Mouse (Mus musculus) brain, adult 2 months (tissue): ENCODE data around the gene Cxxc4.
"Not testable (repeated sequence)": the region's sequence is repeated elsewhere in the genome, so short reads cannot be mapped to it uniquely, and the experiment has no call there.

Experiments used
- DNase-seq: peaks from one replicate; pipeline ENCODE4 v3.0.0; 2011; ENCODE audit warnings: low read depth, low spot score

The Cxxc4 gene

GRCm38 (mm10) chr3:134236414-134237112, at the start of gene Cxxc4:
Gene Cxxc4, plus strand, starts transcription at chr3:134236484.
- DNase-seq: no peak

- peak; percentile 17 for DNase-seq
Observed at GRCm38 (mm10) chr3:134188979-134189946, 47.0 kb upstream of the Cxxc4 start.

- DNase-seq: peak; percentile 17
Observed at GRCm38 (mm10) chr3:134190046-134190445, 46.2 kb upstream of the Cxxc4 start.

DNA sequence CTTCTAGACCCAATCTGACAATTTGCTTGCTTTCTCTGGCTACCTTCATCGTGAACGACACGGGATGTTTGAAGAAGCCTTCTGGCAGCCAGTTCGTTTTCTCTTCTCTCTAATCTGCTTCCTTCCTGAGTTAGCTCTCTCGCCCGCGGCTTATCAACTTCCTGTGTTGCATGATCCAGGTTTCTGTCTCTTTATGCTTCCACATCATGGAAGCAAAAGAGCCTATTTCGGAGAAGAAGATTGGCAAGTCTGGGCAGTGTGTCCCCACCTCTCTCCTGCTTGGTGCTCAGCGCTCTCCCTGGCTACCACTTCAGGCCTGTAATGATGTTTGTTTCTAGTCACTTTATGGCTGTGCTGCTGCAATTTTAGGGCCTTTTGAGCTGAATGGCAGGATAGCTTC, 36.4 kb upstream of the Cxxc4 start:
- DNase-seq: no peak

GRCm38 (mm10) chr3:134206624-134207023, 29.7 kb upstream of the Cxxc4 start:
- peak; percentile 72 for DNase-seq

DNA sequence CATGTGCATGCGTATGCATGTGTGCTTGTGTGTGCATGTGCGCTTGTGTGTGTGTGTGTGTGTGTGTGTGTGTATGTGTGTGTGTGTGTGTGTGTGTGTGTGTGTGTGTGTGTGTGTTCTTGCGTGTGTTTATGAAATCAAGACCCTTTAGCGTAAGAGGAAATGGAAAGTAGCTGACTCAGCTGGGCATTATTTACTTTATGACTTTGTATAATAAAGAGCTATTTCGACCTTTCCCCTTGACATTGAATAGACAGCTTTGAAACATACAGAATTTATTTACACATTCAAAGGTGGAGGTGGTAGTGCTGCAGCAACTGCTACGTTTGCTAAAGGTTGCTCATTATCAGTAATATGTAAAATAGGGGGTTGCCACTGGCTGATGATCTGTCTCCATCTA, 25.3 kb upstream of the Cxxc4 start:
- no peak for DNase-seq

DNA sequence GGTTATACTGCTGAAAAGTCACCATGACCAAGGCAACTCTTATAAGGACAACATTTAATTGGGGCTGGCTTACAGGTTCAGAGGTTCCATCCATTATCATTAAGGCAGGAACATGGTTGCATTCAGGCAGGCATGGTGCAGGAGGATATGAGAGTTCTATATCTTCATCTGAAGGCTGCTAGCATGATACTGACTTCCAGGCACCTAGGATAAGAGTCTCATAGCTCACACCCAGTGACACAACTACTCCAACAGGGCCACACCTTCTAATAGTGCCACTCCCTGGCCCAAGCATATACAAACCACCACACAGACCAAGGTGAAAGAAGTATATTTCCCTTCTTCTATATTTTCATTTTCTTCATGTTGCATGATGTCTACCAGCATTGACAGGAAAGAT, 16.4 kb upstream of the Cxxc4 start:
- not testable (repeated sequence) for DNase-seq

DNA sequence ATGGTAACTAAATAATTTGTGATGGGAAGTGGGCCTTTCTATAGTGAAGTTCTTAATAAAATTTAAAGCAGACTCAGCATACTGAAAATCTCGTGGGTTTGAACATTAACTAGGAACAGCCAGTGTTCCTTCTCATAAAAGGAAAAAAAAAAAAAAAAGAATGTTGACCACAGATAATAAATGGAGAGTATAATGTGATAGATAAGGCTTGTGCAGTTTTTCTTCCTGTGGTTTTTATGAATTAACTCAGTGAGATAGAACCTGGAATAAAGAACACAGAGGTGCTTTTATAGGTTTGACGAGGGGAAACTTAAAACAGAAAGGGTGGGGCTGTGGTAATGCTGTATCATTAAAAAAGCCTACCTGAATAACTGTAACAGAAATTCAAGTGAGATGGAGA, 15.3 kb upstream of the Cxxc4 start:
- no peak for DNase-seq

- DNase-seq: no peak
Observed at GRCm38 (mm10) chr3:134222593-134222992, 13.7 kb upstream of the Cxxc4 start.

DNA sequence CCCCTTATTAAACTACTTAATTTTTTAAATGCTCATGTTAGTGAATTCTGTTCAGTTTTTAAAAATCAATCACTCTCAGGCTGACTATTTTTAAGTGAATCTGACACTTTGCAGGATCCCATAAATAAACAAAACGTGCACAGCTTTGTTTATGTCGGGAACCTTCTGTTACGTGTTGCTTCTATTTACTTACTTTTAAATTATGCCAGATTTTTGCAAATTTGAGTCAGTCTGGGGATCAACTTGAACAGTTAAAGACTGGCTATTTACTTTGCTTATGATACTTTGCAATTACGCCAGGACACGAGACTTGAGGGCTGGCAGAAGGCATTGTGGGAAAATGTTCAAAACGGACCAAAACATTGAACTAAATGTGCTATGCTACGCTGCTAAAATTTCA, 12.3 kb upstream of the Cxxc4 start:
- no peak for DNase-seq

DNA sequence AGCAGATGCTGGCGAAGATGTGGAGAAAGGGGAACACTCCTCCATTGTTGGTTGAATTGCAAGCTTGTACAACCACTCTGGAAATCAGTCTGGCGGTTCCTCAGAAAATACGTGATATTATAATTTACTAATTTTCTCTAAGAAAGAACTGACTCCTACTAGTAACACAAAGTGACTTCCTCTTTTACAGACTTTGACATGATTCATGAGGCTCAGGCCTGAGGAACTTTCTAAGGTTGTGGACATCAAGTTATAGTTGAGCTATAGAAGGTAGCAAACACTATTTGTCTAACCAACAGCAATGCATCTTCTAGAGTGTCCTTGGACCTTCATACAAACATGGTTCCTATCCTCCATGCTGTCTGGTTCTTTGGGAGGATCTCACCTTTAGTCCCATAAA, 10.4 kb upstream of the Cxxc4 start:
- DNase-seq: no peak

- DNase-seq: no peak
Observed at GRCm38 (mm10) chr3:134232753-134233152, 3.5 kb upstream of the Cxxc4 start.

DNA sequence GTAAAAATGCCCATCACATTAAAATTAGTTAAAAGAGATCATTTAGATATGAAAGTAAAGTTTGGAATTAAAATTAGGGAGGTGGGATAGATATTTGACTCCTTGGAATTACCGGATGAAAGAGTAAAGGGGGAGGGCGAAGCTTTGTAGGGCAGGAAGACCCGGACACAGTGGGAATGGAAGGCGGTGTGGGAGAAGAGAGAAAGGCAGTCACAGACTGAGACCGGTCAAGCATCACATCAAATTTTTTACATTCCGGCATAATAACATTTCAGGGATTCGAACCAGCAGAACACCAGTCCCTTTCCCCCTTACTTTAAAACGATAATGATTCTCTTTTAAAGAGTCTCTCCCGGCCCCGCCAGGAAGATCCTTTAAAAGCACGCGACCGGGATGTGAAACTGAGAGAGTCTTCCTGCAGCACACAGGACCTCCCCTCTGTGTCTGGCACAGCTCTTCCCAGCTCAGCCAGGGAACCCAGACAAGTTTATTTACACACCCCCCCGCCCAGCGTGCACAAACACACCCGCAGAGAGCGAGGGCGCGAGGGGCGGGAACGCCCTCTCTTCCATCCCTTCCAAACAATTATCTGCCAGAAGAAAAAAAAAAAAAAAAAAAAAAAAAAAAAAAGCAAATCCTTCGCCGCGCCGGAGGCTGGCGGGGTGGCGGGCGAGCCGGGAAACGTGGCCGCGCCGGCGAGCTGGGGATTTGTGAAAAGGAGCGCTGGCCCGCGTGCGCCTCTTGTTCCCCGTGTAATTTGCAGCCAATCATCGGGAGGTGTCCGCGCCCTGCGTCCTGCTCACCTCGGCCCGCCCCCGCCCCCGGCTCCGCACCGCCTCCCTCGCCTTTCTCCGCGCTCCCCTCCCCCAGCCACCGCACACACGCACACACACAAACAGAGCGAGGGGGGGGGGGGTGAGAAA, 532 bp upstream of the Cxxc4 start:
- peak; percentile 96 for DNase-seq

- DNase-seq: peak; percentile 29
Observed at GRCm38 (mm10) chr3:134237113-134237805, 975 bp downstream of the Cxxc4 start.

DNA sequence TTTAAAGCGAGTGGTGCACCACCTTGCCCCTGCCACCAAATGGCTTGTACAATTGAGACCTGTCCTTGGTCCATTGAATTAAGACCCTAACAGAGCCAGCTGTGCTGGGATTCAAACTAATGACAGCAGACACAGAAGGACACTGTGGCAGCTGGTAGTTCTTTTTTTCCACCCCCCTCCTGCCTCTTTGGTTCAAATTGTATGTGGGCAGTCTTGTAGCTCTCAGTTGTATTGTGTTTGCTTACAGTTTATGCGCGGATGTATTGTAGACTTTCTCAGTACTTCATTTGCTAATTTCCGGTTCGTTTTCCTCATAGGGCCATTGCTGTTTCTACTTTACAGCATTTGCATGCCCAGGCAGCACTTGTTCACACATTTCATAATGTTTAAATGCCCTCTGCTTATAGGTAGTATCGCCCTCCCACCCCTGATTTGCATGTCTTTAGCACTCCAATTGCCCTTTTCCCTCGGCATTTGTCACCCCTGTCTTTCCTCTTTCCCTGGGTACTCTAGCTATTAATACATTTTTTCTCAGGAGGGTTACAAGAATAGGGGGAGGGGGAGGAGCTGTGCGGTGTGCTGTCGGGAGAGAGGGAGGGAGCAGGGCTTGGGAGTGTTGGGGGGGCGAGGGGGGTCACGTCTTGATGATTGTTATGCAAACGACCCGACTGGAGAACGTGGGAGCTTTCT, 2.5 kb downstream of the Cxxc4 start:
- peak; percentile 82 for DNase-seq

DNA sequence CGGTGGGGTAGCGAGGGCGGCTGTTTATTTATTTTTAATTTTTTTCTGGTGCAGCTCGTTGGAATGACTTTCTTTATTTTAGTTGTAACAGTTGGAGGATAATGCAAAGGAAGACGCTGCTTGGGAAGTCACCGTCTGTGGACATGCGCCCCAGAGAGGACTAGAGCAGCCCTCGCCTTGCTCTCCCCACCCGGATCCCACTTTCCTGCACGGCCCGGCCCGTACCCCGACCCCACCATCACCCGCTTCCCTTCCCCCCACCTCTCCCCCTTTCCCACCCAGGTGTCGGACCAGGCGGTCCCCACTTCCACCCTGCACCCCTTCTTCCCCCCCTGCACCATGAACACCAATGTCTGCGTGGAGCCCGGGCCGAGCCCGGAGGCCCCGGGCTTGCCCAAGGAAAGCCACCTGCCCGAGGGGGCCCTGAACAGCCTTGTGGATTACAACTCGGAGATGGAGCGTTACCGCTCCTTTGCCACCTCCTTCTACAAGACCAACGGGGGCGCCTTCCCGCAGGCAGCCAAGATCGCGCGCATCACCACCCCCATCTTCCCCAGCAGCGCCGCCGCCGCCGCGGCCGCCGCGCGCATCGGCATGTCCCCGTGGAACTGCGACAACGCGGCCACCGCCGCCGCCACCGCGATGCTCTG, 3.2 kb downstream of the Cxxc4 start:
- DNase-seq: peak; percentile 87

DNA sequence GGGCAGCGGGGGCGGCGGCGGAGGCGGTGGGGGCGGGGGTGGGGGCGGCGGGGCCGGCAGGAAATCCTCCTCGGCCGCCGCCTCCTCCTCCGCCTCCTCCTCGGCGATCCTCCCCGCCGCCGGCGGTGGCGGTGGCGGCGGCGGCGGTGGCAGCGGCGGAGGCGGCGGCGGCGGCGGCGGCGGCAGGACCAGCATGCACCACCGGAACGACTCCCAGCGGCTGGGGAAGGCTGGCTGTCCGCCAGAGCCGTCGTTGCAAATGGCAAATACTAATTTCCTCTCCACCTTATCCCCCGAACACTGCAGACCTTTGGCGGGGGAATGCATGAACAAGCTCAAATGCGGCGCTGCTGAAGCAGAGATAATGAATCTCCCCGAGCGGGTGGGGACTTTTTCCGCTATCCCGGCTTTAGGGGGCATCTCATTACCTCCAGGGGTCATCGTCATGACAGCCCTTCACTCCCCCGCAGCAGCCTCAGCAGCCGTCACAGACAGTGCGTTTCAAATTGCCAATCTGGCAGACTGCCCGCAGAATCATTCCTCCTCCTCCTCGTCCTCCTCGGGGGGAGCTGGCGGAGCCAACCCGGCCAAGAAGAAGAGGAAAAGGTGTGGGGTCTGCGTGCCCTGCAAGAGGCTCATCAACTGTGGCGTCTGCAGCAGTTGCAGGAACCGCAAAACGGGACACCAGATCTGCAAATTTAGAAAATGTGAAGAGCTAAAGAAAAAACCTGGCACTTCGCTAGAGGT, 3.9 kb downstream of the Cxxc4 start:
- peak; percentile 89 for DNase-seq

DNA sequence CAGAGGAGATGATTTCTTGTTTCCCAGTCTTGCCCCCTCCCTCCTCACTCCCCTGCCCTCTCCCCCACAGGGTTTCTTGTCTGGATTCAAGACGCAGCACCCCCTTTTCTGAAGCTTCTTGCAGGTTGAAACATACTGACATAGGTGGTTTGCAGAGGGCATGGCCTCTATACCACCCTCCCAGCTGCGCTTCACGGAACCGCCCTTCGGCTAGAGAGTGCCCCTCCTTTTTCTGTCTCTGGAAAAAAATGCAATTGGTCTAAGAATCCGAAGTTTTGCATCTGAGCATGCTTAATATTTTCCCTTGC, 4.4 kb downstream of the Cxxc4 start:
- DNase-seq: no peak

DNA sequence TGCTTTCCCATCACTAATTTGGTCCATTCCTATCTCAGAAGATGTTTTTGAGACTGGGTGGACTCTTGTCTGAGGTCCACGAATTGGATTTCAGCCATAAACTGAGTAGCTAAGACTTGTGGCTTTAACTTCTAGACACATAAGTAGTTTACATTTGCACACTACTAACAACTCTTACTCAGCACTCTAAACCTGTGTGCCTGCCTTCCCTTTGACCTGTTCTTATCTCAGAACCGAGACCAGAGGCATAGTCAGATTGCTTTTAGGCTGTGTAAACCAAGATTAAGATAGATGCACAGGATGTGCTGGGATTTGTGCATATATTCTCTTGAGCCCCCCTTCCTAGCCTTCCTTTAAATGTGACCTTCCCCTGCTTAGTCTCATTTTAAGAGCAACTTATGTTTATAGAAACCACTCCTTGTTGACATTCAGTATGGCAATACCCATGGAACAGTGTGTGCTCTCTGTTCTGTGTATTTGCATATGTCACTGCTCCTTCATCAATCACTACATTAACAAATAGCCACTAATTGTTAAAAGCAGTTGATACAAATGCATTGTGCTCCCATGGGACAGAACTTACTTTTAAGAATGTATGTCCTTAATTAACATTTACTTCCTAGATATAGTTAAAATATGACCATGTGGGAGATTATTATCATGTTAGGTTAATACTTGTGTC, 7.0 kb downstream of the Cxxc4 start:
- no peak for DNase-seq
